Mouse (Mus musculus): ENCODE results near the gene Kcnq1.

DNA sequence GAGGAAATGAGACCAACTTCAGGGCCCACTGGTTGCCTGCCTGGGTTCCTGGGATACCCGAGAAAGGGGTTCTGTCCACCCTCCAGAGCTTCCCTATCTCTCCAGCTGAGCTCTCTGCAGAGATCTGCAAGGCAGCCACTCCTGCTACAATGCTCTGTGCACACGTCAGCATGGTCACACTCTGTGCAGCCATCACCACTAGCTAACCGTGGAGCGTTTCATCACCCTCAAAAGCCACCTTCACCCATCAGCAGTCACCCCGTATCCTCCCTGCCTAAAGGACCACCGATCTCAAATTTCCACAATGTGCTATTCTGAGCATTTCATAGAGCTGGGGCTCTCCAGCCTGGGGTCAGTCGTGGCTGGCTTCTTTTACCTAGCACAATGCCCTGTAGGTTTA lies 243.1 kb downstream of the Kcnq1 start:
- no peak for TF ChIP-seq MYOD1 (IDR thresholded peaks at IDR 0.05; ENCODE audit: control insufficient read depth, insufficient read length, low read depth)
- TF ChIP-seq CTCF (IDR thresholded peaks at IDR 0.05; ENCODE audit: control insufficient read depth, insufficient read depth, insufficient read length) = no peak
- TF ChIP-seq USF1 (IDR thresholded peaks at IDR 0.05; ENCODE audit: low read depth) = no peak

All from C2C12 (cell line).